Mouse (Mus musculus) cerebellum, postnatal 10 days (tissue): ENCODE data around the gene Gm14862.
"Not testable (repeated sequence)": the region's sequence is repeated elsewhere in the genome, so short reads cannot be mapped to it uniquely, and the experiment has no call there.

ENCODE experiments used
- DNase-seq, 2 experiments: peaks; one replicate each; pipeline ENCODE4 v3.0.0; 2021; ENCODE audit warnings: mixed read lengths in 2 of 2

Gm14862 gene

GRCm38 (mm10) chrX:9256766-9257165 is at the start of gene Gm14862:
Gm14862 (minus strand) TSS chrX:9256899.
- DNase-seq = no peak

GRCm38 (mm10) chrX:9303455-9303854 is 46.8 kb upstream of the Gm14862 start:
- no peak for DNase-seq

GRCm38 (mm10) chrX:9302791-9303190 is 46.1 kb upstream of the Gm14862 start:
- no peak for DNase-seq

GRCm38 (mm10) chrX:9298413-9298864 is 41.7 kb upstream of the Gm14862 start:
- no peak for DNase-seq

GRCm38 (mm10) chrX:9293140-9293829 is 36.6 kb upstream of the Gm14862 start:
- not testable (repeated sequence) for DNase-seq

GRCm38 (mm10) chrX:9283464-9283863 is 26.8 kb upstream of the Gm14862 start, which contains the start of gene H2al1m:
H2al1m (plus strand) TSS chrX:9283764.
- DNase-seq = not testable (repeated sequence)

- no peak for DNase-seq
Observed at GRCm38 (mm10) chrX:9274321-9274720, 17.6 kb upstream of the Gm14862 start.

- no peak for DNase-seq
Observed at GRCm38 (mm10) chrX:9273377-9274002, 16.8 kb upstream of the Gm14862 start.

- peak; percentile 68 to 75 for DNase-seq
Observed at GRCm38 (mm10) chrX:9272460-9273361, 16.0 kb upstream of the Gm14862 start, which contains the start of gene Xk. Xk (plus strand) TSS chrX:9272756.

- DNase-seq = no peak
Observed at GRCm38 (mm10) chrX:9271947-9272459, 15.3 kb upstream of the Gm14862 start.

- peak; percentile 55 to 62 for DNase-seq
Observed at GRCm38 (mm10) chrX:9271112-9271511, 14.4 kb upstream of the Gm14862 start.

GRCm38 (mm10) chrX:9259267-9259666 is 2.6 kb upstream of the Gm14862 start:
- no peak for DNase-seq

- DNase-seq = no peak
Observed at GRCm38 (mm10) chrX:9257831-9258230, 1.1 kb upstream of the Gm14862 start.

- no peak for DNase-seq
Observed at GRCm38 (mm10) chrX:9254901-9255300, 1.8 kb downstream of the Gm14862 start.

GRCm38 (mm10) chrX:9253990-9254389 is 2.7 kb downstream of the Gm14862 start:
- DNase-seq = no peak

GRCm38 (mm10) chrX:9248911-9249310 is 7.8 kb downstream of the Gm14862 start:
- DNase-seq = no peak

GRCm38 (mm10) chrX:9244603-9245336 is 11.9 kb downstream of the Gm14862 start:
- DNase-seq = peak; percentile 10 to 24

GRCm38 (mm10) chrX:9243381-9243864 is 13.3 kb downstream of the Gm14862 start:
- peak; percentile 55 to 59 for DNase-seq

GRCm38 (mm10) chrX:9240737-9241591 is 15.7 kb downstream of the Gm14862 start:
- peak; percentile 44 to 52 for DNase-seq

GRCm38 (mm10) chrX:9227105-9227504 is 29.6 kb downstream of the Gm14862 start:
- no peak for DNase-seq
